Mouse (Mus musculus) c-Kit-positive CD71-negative TER-119-negative erythroid progenitor cells, embryonic 14.5 days (primary cell): Measurements from ENCODE around the gene Xrcc6.

ENCODE experiments used
- DNase-seq: peaks from one replicate; pipeline ENCODE4 v3.0.0-alpha.2; 2013; ENCODE audit warnings: low read depth

The Xrcc6 gene

GRCm38 (mm10) chr15:82081161-82081560 lies 93.5 kb downstream of the Xrcc6 start:
- DNase-seq = no peak

GRCm38 (mm10) chr15:82085606-82086005 lies 98.0 kb downstream of the Xrcc6 start:
- no peak for DNase-seq

GRCm38 (mm10) chr15:82086131-82086530 lies 98.5 kb downstream of the Xrcc6 start:
- no peak for DNase-seq

GRCm38 (mm10) chr15:82087266-82087665 lies 99.6 kb downstream of the Xrcc6 start:
- DNase-seq = no peak
